Mouse (Mus musculus): Measurements from ENCODE around the gene Gm9780. TPM values are rescaled to one million over a fixed set of nuclear protein-coding genes. Genes with fewer than 3 reads are reported as not detected.
"Not testable (repeated sequence)": the region's sequence is repeated elsewhere in the genome, so short reads cannot be mapped to it uniquely, and the experiment has no call there.

The Gm9780 gene
- total RNA-seq, 2 experiments from 2014 or later = 5.3 to 8.9 TPM

- not testable (repeated sequence) for DNase-seq (ENCODE audit: low spot score in 2 of 2)
Measured at GRCm38 (mm10) chr14:25978371-25979241, 63.9 kb downstream of the Gm9780 start, which contains the start of gene Duxbl1. Gene Duxbl1 (plus strand): TSS chr14:25978577.

Other genes with a start within 250 kb of the Gm9780 start
- 10 to 100 TPM; 35.6 to 44.5 TPM for gene Anxa11, start 200.6 kb downstream of the Gm9780 start, total RNA-seq (2021)
- 1 to 10 TPM in 1 of 2 experiments, not detected in 1; 3.0 TPM for gene Plac9a, start 139.6 kb downstream of the Gm9780 start, total RNA-seq (2021)
- 10 to 100 TPM; 16.8 to 18.5 TPM for gene Tmem254a, start 115.0 kb downstream of the Gm9780 start, total RNA-seq (2021)
- gene Cphx1, start 104.4 kb downstream of the Gm9780 start, total RNA-seq (2021) = not detected
- under 1 TPM in 1 of 2 experiments, not detected in 1; 0.19 TPM for gene Duxbl1, start 64.1 kb downstream of the Gm9780 start, total RNA-seq (2021)
- gene Tmem254c, start 24.6 kb upstream of the Gm9780 start, total RNA-seq (2021) = 10 to 100 TPM; 30.6 to 38.5 TPM
- not detected for gene Cphx2, start 38.8 kb upstream of the Gm9780 start, total RNA-seq (2021)
- not detected for gene Cphx3, start 39.6 kb upstream of the Gm9780 start, total RNA-seq (2021)
- under 1 TPM; 0.26 to 0.37 TPM for gene Duxbl2, start 75.6 kb upstream of the Gm9780 start, total RNA-seq (2021)
- 10 to 100 TPM; 21.2 to 31.5 TPM for gene Plac9b, start 139.8 kb upstream of the Gm9780 start, total RNA-seq (2021)
- 10 to 100 TPM; 40.2 to 41.4 TPM for gene Tmem254b, start 164.3 kb upstream of the Gm9780 start, total RNA-seq (2021)
- gene Duxbl3, start 215.3 kb upstream of the Gm9780 start, total RNA-seq (2021) = 1 to 10 TPM; 1.9 to 2.8 TPM

All from layer of hippocampus, postnatal 14 days (tissue).